8 mouse cellular contexts compared by ENCODE assay signal in the genomic region with DNA sequence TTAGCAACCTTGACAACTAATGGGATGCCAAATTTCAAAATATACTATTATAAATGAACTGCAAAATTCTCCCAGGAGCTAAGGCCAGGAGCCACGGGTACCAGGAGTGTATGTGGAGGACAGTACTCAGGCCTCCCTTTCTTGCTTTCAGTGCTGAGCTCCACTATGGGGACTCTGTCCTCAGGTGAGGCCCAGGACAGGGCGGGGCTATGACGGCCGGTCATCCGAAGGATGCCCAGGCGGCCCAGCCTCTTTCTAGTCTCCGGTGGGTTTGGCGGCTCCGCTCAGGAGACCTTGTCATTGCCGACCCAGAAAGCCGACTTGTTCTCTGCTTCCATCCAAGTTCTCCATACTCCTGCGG. TPM values are rescaled to one million over a fixed set of nuclear protein-coding genes. Genes with fewer than 3 reads are reported as not detected.
DNase-seq lines count a peak whose midpoint lies in the region; ATAC-seq and TF ChIP-seq lines count a peak whose summit lies in the region.

No protein-coding gene starts in this region.

- DNase-seq in cerebellum, adult 8-10 months: no peak
- no peak for DNase-seq in yolk sac, embryonic 10.5 days (ENCODE audit: low spot score)
- DNase-seq in urinary bladder, postnatal 36 days (ENCODE audit: low spot score in 2 of 2): no peak
- DNase-seq in thymus, postnatal 14 days: no peak

- H3ac ChIP-seq in C2C12 (ENCODE audit: control insufficient read depth, insufficient read length, low read depth): peak overlapping the region; percentile 66

- peak overlapping the region; percentile 82 for H3K27ac ChIP-seq in forebrain, embryonic 15.5 days (replicated peaks)
- no peak overlapping the region; the same call in 1 of the 2 replicates for H3K27ac ChIP-seq in liver, embryonic 16.5 days (ENCODE audit: low read length)

- WGBS in forebrain, embryonic 15.5 days: 21% methylated on average over 12 of the region's 12 CpGs
- 16% methylated on average over 12 of the region's 12 CpGs for WGBS in liver, embryonic 16.5 days (ENCODE audit: insufficient replicate concordance)

- peaks cover 6% of the 10 kb centered on the region for H3K4me1 ChIP-seq in forebrain, embryonic 15.5 days
- peaks cover 3% of the 10 kb centered on the region for H3K4me1 ChIP-seq in liver, embryonic 16.5 days (ENCODE audit: control insufficient read depth, low read depth, low read length)

- peaks cover 10% of the 10 kb centered on the region for H3K79me2 ChIP-seq in C2C12 (ENCODE audit: control insufficient read depth, insufficient read depth)

- peak overlapping the region; percentile 63 for H3K9ac ChIP-seq in forebrain, embryonic 15.5 days (replicated peaks)
- H3K9ac ChIP-seq in liver, embryonic 16.5 days (ENCODE audit: low read depth, low read length): peak overlapping the region; percentile 29; the same call in 1 of the 2 replicates

- H3K79me3 ChIP-seq in C2C12 (ENCODE audit: low read depth): no peaks in the 10 kb centered on the region

- no peaks in the 10 kb centered on the region for H3K36me3 ChIP-seq in C2C12 (ENCODE audit: control insufficient read depth, insufficient read depth)
- no peaks in the 10 kb centered on the region for H3K36me3 ChIP-seq in forebrain, embryonic 15.5 days
- no peaks in the 10 kb centered on the region for H3K36me3 ChIP-seq in liver, embryonic 16.5 days (ENCODE audit: control insufficient read depth, insufficient read depth)

- peak overlapping the region; percentile 52 for H3K4me2 ChIP-seq in forebrain, embryonic 15.5 days (replicated peaks)
- H3K4me2 ChIP-seq in liver, embryonic 16.5 days (ENCODE audit: low read depth, low read length): peak overlapping the region; percentile 42

- no peaks in the 10 kb centered on the region for H3K9me3 ChIP-seq in forebrain, embryonic 15.5 days
- no peaks in the 10 kb centered on the region for H3K9me3 ChIP-seq in liver, embryonic 16.5 days (replicated peaks; ENCODE audit: control insufficient read depth, low read length)

- peak; percentile 87 for ATAC-seq in cerebellum, adult (ENCODE audit: insufficient number of reproducible peaks, low FRiP score, low TSS enrichment)
- peak; percentile 76 for ATAC-seq in forebrain, embryonic 15.5 days (replicated peaks)
- peak; percentile 65 for ATAC-seq in liver, embryonic 16.5 days (ENCODE audit: low read depth)

- no peak for TF ChIP-seq CTCF in C2C12 (IDR thresholded peaks at IDR 0.05; ENCODE audit: control insufficient read depth, insufficient read depth, insufficient read length)

- H3K4me3 ChIP-seq in C2C12 (ENCODE audit: insufficient read depth, poor library complexity, severe bottlenecking): peak overlapping the region; percentile 44
- peak overlapping the region; percentile 71 for H3K4me3 ChIP-seq in forebrain, embryonic 15.5 days
- H3K4me3 ChIP-seq in liver, embryonic 16.5 days (ENCODE audit: low read depth, low read length): peak overlapping the region; percentile 64

- no peaks in the 10 kb centered on the region for H3K27me3 ChIP-seq in C2C12 (ENCODE audit: control insufficient read depth, insufficient read depth, insufficient read length)
- H3K27me3 ChIP-seq in forebrain, embryonic 15.5 days: no peaks in the 10 kb centered on the region
- H3K27me3 ChIP-seq in liver, embryonic 16.5 days (ENCODE audit: control insufficient read depth, insufficient read depth, low read depth, low read length): no peaks in the 10 kb centered on the region

TF ChIP-seq in C2C12, 6 proteins besides CTCF, POLR2A, EP300 and RAD21:
- TF ChIP-seq FOSL1 (IDR thresholded peaks at IDR 0.05; ENCODE audit: insufficient read depth, low read length, poor library complexity, severe bottlenecking) (no peak), MAX (IDR thresholded peaks at IDR 0.05) (no peak), MYOD1 (IDR thresholded peaks at IDR 0.05; ENCODE audit: control insufficient read depth, insufficient read length, low read depth) (no peak), MYOG (IDR thresholded peaks at IDR 0.05; ENCODE audit: control insufficient read depth, extremely low read depth, insufficient read length) (no peak), USF1 (IDR thresholded peaks at IDR 0.05; ENCODE audit: low read depth) (no peak), CEBPB (IDR thresholded peaks at IDR 0.05; ENCODE audit: low read depth) (no peak)

RNA-seq across cellular contexts. Expression of a gene that starts 0.3 kb away (rescaled TPM):
- polyA plus RNA-seq in C2C12 (2012; fragmentation: generic; extraction: Trizol): 8.2 TPM
- polyA plus RNA-seq in forebrain, embryonic 15.5 days (2015; fragmentation: Nextera tagmentation; extraction: Ambion mirVana): 11.7 and 13.1 TPM in 2 replicates
- polyA plus RNA-seq in liver, embryonic 16.5 days (2015; fragmentation: Nextera tagmentation; extraction: Ambion mirVana): 10.6 and 11.4 TPM in 2 replicates
